Mouse (Mus musculus) left cerebral cortex, postnatal 36 days (tissue): Measurements from ENCODE around the gene Pglyrp3. TPM values are rescaled to one million over a fixed set of nuclear protein-coding genes. Genes with fewer than 3 reads are reported as not detected.
"Not testable (repeated sequence)": the region's sequence is repeated elsewhere in the genome, so short reads cannot be mapped to it uniquely, and the experiment has no call there.

Source experiments
- DNase-seq, 2 experiments: peaks; one replicate each; pipeline ENCODE4 v3.0.0; 2021 to 2022; ENCODE audit warnings: low spot score in 2 of 2, mixed read lengths in 1 of 2
- intact Hi-C: fragments of 180-260 bp; cut with DNase I; formaldehyde crosslinking; loops from one replicate; pipeline ENCODE4 v1.15.1; 2025
- microRNA-seq: library from miRNA; unstranded; fragments of <30 nt; microRNA quantifications from one replicate; pipeline ENCODE4 v1.2.0, GENCODE M21; 2022
- total RNA-seq, 2 experiments: library from RNA; stranded (reverse); gene quantifications; 2 replicates each; pipeline ENCODE4 v1.2.3; 2021

Gene Pglyrp3
- total RNA-seq, result not detected

- intact Hi-C loops, result no loop called here
- DNase-seq, result no peak
These were observed at the start of gene Pglyrp3 for GRCm38 (mm10) chr3:92014283-92014682. Gene Pglyrp3 (plus strand): TSS chr3:92014583.

DNA sequence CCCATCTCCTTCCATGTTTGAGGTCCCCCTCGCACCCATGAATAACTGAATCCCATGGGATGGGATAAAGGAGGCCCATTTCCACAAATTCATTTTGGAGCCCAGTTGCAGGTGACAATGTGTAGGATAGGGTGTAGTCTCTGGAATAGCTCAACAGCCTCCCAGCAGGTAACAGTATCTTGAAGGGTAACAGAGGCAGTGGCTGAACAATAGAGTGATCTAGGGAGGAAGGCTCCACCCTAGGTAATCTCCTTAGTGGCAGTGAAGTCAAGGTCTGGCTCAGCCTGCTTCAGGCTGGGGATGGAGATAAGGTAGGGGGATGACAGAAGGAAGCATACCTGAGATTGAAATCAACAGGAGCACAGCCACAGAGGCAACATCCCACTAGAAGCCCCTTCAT is 3.4 kb upstream of the Pglyrp3 start:
- no peak for DNase-seq
- intact Hi-C loops, result no loop called here

DNA sequence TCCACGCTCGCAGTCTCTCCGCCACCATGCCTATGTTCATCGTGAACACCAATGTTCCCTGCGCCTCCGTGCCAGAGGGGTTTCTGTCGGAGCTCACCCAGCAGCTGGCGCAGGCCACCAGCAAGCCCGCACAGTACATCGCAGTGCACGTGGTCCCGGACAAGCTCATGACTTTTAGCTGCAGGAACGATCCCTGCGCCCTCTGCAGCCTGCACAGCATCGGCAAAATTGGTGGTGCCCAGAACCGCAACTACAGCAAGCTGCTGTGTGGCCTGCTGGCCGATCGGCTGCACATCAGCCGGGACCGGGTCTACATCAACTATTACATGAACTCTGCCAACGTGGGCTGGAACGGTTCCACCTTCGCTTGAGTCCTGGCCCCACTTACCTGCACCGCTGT is 10.2 kb downstream of the Pglyrp3 start:
- intact Hi-C loops, DNase-seq: not testable (repeated sequence)

DNA sequence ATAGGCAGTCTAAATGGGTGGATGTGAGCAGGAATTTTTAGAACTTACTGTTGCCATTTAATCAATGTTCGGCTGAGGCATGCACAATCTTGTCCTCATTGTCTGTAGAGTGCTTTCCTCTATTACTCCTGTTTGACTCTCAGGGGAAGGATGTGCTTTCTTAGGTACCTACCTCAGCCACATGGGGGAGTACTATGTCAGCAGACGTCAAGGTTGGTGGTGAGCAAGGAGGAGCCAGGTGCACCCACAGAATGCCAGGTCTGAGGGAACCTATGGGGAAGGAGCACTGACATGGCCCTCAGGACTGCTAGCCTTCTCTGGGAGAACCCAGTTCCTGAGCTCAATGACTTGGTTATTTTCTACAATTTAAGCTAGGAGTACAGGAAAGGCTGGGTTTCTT is 18.8 kb downstream of the Pglyrp3 start:
- intact Hi-C loops, result no loop called here
- no peak for DNase-seq

DNA sequence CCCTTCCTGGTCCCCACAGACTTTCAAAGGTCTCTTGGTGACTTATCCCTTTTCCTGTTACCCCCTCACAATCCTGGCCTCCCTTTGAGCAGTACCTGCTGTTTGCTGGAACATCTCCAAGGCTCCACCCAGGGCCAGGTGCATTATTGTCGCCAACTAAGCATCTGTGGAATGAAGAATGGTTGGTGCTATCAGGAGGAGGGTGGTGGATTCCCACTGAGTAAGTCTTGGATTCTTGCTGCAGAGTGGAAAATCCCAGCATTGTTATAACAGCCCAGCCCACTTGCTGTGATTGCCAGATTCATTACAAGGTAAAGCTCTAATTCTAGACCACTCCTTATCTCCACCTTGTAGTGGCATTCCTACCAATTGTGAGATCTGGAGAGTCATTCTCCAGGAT is 19.5 kb downstream of the Pglyrp3 start:
- intact Hi-C loops, result no loop called here
- DNase-seq, result no peak

DNA sequence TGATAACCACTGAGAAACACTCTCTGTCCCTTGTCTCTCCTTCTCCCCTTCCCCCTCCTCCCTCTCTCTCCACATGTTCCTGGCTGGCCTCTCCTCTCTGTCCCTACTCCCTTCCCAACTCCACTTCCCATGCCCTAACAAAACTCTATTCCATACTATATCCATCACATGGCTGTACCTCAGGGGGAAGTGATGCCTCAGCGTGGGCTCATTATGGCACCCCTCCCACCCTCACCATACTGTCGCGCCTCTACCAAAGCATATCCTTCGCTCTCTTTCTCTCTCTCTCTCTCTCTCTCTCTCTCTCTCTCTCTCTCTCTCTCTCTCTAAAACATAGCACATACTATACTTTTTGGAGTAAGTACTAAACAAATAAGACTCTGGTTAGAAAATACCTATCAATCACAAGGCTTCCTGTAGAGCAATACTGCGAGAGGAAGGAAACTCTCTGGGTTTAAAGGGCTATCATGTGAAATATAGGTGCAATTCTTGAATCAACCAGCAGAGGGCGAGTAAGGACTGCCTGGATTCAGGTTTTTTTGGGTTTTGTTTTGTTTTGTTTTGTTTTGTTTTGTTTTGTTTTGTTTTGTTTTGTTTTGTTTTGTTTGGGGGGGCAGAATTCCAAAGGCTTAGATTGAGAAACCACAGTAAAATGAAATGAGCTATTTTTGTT is 36.1 kb downstream of the Pglyrp3 start:
- no peak for DNase-seq
- intact Hi-C loops, result loop anchor here (2.0 kb wide), 1 partner anchor 56 kb away; no protein-coding TSS in a partner anchor

- intact Hi-C loops, result no loop called here
These were observed 66.3 kb downstream of the Pglyrp3 start for GRCm38 (mm10) chr3:92080462-92081284.

More at GRCm38 (mm10) chr3:92080462-92081284, 66.3 kb downstream of the Pglyrp3 start:
- peak; percentile 71 to 74 for DNase-seq

Small RNA genes lying within 50 kb of the gene (microRNA-seq; reads per million reads assigned to microRNA genes)
- gene Gm23697, result not detected
- gene Gm25145, result not detected

Other genes with a start within 250 kb of the Pglyrp3 start
- 1 to 10 TPM; 1.0 to 2.8 TPM for gene Lor, start 68.6 kb downstream of the Pglyrp3 start, total RNA-seq
- gene Prr9, start 109.4 kb downstream of the Pglyrp3 start, total RNA-seq, result not detected
- gene Lelp1, start 128.2 kb downstream of the Pglyrp3 start, total RNA-seq, result not detected
- gene Sprr2a1, start 201.2 kb downstream of the Pglyrp3 start, total RNA-seq, result not detected
- gene Sprr2a2, start 201.3 kb downstream of the Pglyrp3 start, total RNA-seq, result not detected